Mouse (Mus musculus) liver, postnatal 0 days (tissue): ENCODE measurements at regions not wholly inside any gene's neighbourhood (a gene's known extent, or its start where the extent isn't known, plus 50 kb on each side); places are given as distances from the start of the nearest gene placed in this dataset.

Source experiments
- CTCF ChIP-seq: sonication (generic); IDR thresholded peaks from 2 replicates; pipeline ENCODE4 v1.5.1; 2016; ENCODE audit warnings: antibody characterized with exemption, low read depth
- EP300 ChIP-seq: IDR thresholded peaks from 2 replicates; pipeline ENCODE4 v1.6.1; 2016; ENCODE audit warnings: antibody characterized with exemption, low read depth, mild to moderate bottlenecking

GRCm38 (mm10) chr13:119268301-119268675, 160.1 kb upstream of the Paip1 start:
- TF ChIP-seq CTCF (no peak), EP300 (no peak)
